ENCODE assay signal across 11 mouse cellular contexts in genomic region chr12:108371429-108371765, GRCm38 (mm10). TPM values are rescaled to one million over a fixed set of nuclear protein-coding genes. Genes with fewer than 3 reads are reported as not detected.
A peak's percentile ranks its signal among the peaks of the same experiment; 100 is the strongest.
DNase-seq lines count a peak whose midpoint lies in the region; ATAC-seq and TF ChIP-seq lines count a peak whose summit lies in the region.
"Had no signal": no experiment of that assay in that cellular context is flagged by ENCODE, and none has a peak within 500 bp of the region (broad histone marks: within the 10 kb centered on the region; RNA-seq: fewer than 3 reads in every experiment).

No protein-coding gene starts in this region.

- no peaks in the 10 kb centered on the region for H3K36me3 ChIP-seq in hindbrain, postnatal 0 days (ENCODE audit: insufficient read depth, low read length)
- H3K36me3 ChIP-seq in hindbrain, embryonic 14.5 days (replicated peaks; ENCODE audit: control insufficient read depth, insufficient read depth) = no peaks in the 10 kb centered on the region
- H3K36me3 ChIP-seq in embryonic facial prominence, embryonic 14.5 days (ENCODE audit: control insufficient read depth, insufficient read depth, low read length) = no peaks in the 10 kb centered on the region
- no peaks in the 10 kb centered on the region for H3K36me3 ChIP-seq in kidney, embryonic 16.5 days (ENCODE audit: insufficient read depth, low read length)
- H3K36me3 ChIP-seq: liver, embryonic 12.5 days had no signal

- TF ChIP-seq CTCF in hindbrain, postnatal 0 days (IDR thresholded peaks at IDR 0.05; ENCODE audit: low read depth) = no peak

- no peak overlapping the region for H3K9ac ChIP-seq in hindbrain, postnatal 0 days (replicated peaks; ENCODE audit: low read length)
- no peak overlapping the region for H3K9ac ChIP-seq in hindbrain, embryonic 14.5 days
- no peak overlapping the region for H3K9ac ChIP-seq in embryonic facial prominence, embryonic 14.5 days (ENCODE audit: low read depth, low read length)
- peak overlapping the region; percentile 53 for H3K9ac ChIP-seq in kidney, embryonic 16.5 days (replicated peaks; ENCODE audit: low read length)
- H3K9ac ChIP-seq: liver, embryonic 12.5 days had no signal

- no peaks in the 10 kb centered on the region for H3K27me3 ChIP-seq in hindbrain, postnatal 0 days (ENCODE audit: insufficient read depth, low read length)
- no peaks in the 10 kb centered on the region for H3K27me3 ChIP-seq in hindbrain, embryonic 14.5 days (ENCODE audit: control insufficient read depth, insufficient read depth, low read length)
- no peaks in the 10 kb centered on the region for H3K27me3 ChIP-seq in embryonic facial prominence, embryonic 14.5 days (replicated peaks; ENCODE audit: control insufficient read depth, insufficient read depth, low read length)
- no peaks in the 10 kb centered on the region for H3K27me3 ChIP-seq in kidney, embryonic 16.5 days (ENCODE audit: insufficient read depth, low read length)
- H3K27me3 ChIP-seq: liver, embryonic 12.5 days had no signal

- H3K9me3 ChIP-seq in hindbrain, postnatal 0 days (ENCODE audit: low read length) = no peaks in the 10 kb centered on the region
- H3K9me3 ChIP-seq in hindbrain, embryonic 14.5 days (ENCODE audit: control insufficient read depth, low read length) = no peaks in the 10 kb centered on the region
- no peaks in the 10 kb centered on the region for H3K9me3 ChIP-seq in embryonic facial prominence, embryonic 14.5 days (ENCODE audit: control insufficient read depth, low read length)
- no peaks in the 10 kb centered on the region for H3K9me3 ChIP-seq in kidney, embryonic 16.5 days (ENCODE audit: low read length)
- H3K9me3 ChIP-seq: liver, embryonic 12.5 days had no signal

- DNase-seq in hindbrain, postnatal 0 days (ENCODE audit: low spot score) = no peak
- DNase-seq in hindbrain, embryonic 14.5 days (ENCODE audit: low spot score) = no peak
- DNase-seq in embryonic facial prominence, embryonic 14.5 days (ENCODE audit: low spot score) = no peak
- DNase-seq in lung, postnatal 25 days (ENCODE audit: low spot score) = peak; percentile 48
- no peak for DNase-seq in right cerebral cortex, postnatal 25 days
- DNase-seq in urinary bladder, postnatal 25 days (ENCODE audit: low spot score) = no peak
- no peak for DNase-seq in urinary bladder, postnatal 10 days (ENCODE audit: low spot score)
- DNase-seq: cerebellum, adult 11 months; thymus, postnatal 14 days had no signal

- H3K4me1 ChIP-seq in hindbrain, postnatal 0 days (ENCODE audit: insufficient read depth, low read length) = no peaks in the 10 kb centered on the region; the same call in 1 of the 2 replicates
- no peaks in the 10 kb centered on the region for H3K4me1 ChIP-seq in hindbrain, embryonic 14.5 days (replicated peaks; ENCODE audit: control insufficient read depth, insufficient read depth, low read length)
- H3K4me1 ChIP-seq in embryonic facial prominence, embryonic 14.5 days (ENCODE audit: control insufficient read depth, insufficient read depth, low read length) = no peaks in the 10 kb centered on the region; the same call in 1 of the 2 replicates
- peaks cover 50% of the 10 kb centered on the region for H3K4me1 ChIP-seq in kidney, embryonic 16.5 days (ENCODE audit: insufficient read depth, low read length)

- no peak overlapping the region for H3K4me3 ChIP-seq in hindbrain, postnatal 0 days (ENCODE audit: low read length)
- no peak overlapping the region for H3K4me3 ChIP-seq in hindbrain, embryonic 14.5 days (replicated peaks; ENCODE audit: low read length)
- H3K4me3 ChIP-seq in embryonic facial prominence, embryonic 14.5 days (ENCODE audit: low read depth, low read length) = no peak overlapping the region
- 0 out of 2 replicates have a peak overlapping the region, but pooled peaks have one; percentile 9 for H3K4me3 ChIP-seq in kidney, embryonic 16.5 days (ENCODE audit: low read length)
- H3K4me3 ChIP-seq: liver, embryonic 12.5 days had no signal

- 76% methylated on average over 6 of the region's 6 CpGs for WGBS in hindbrain, postnatal 0 days
- 78% methylated on average over 6 of the region's 6 CpGs for WGBS in hindbrain, embryonic 14.5 days
- 71% methylated on average over 6 of the region's 6 CpGs for WGBS in embryonic facial prominence, embryonic 14.5 days
- 48% methylated on average over 6 of the region's 6 CpGs for WGBS in kidney, embryonic 16.5 days

- ATAC-seq in hindbrain, postnatal 0 days = no peak
- no peak for ATAC-seq in hindbrain, embryonic 14.5 days (ENCODE audit: low FRiP score)
- peak; percentile 5; the same call in 1 of the 2 replicates for ATAC-seq in embryonic facial prominence, embryonic 14.5 days (ENCODE audit: low read depth)
- peak; percentile 6; the same call in 1 of the 2 replicates for ATAC-seq in kidney, embryonic 16.5 days (ENCODE audit: low FRiP score, low TSS enrichment)

- H3K27ac ChIP-seq in hindbrain, postnatal 0 days = peak overlapping the region; percentile 41; the same call in 1 of the 2 replicates
- no peak overlapping the region for H3K27ac ChIP-seq in hindbrain, embryonic 14.5 days
- no peak overlapping the region for H3K27ac ChIP-seq in embryonic facial prominence, embryonic 14.5 days (replicated peaks; ENCODE audit: low read depth, low read length)
- peak overlapping the region; percentile 76 for H3K27ac ChIP-seq in kidney, embryonic 16.5 days (ENCODE audit: low read length)
- H3K27ac ChIP-seq: liver, embryonic 12.5 days had no signal

- no peak overlapping the region for H3K4me2 ChIP-seq in hindbrain, postnatal 0 days (ENCODE audit: low read depth, low read length)
- no peak overlapping the region for H3K4me2 ChIP-seq in hindbrain, embryonic 14.5 days (replicated peaks)
- H3K4me2 ChIP-seq in embryonic facial prominence, embryonic 14.5 days (ENCODE audit: low read depth, low read length) = no peak overlapping the region
- peak overlapping the region; percentile 32; the same call in 1 of the 2 replicates for H3K4me2 ChIP-seq in kidney, embryonic 16.5 days (replicated peaks; ENCODE audit: low read depth, low read length)
- H3K4me2 ChIP-seq: liver, embryonic 12.5 days had no signal

RNA-seq across cellular contexts. Expression of gene Eml1, which starts 0.6 kb away (rescaled TPM):
- total RNA-seq in hindbrain, postnatal 0 days (2014; rRNA removed) = 45.8 and 55.2 TPM in 2 replicates
- polyA plus RNA-seq in hindbrain, postnatal 0 days (2015; fragmentation: Nextera tagmentation; extraction: Ambion mirVana) = 41.2 and 42.1 TPM in 2 replicates
- polyA plus RNA-seq in hindbrain, embryonic 14.5 days (2014; fragmentation: Nextera tagmentation; extraction: Ambion mirVana) = 55.1 and 61.8 TPM in 2 replicates
- polyA plus RNA-seq in embryonic facial prominence, embryonic 14.5 days (2014; fragmentation: Nextera tagmentation; extraction: Ambion mirVana) = 62.3 and 62.8 TPM in 2 replicates
- polyA plus RNA-seq in kidney, embryonic 16.5 days (2015; fragmentation: Nextera tagmentation; extraction: Ambion mirVana) = 82.7 and 92.4 TPM in 2 replicates

RNA-seq across cellular contexts. Expression of gene Cyp46a1, which starts 37.2 kb away (rescaled TPM):
- 36.3 and 39.8 TPM in 2 replicates for total RNA-seq in hindbrain, postnatal 0 days (2014; rRNA removed)
- polyA plus RNA-seq in hindbrain, postnatal 0 days (2015; fragmentation: Nextera tagmentation; extraction: Ambion mirVana) = 46.2 and 49.7 TPM in 2 replicates
- 22.7 and 23.5 TPM in 2 replicates for polyA plus RNA-seq in hindbrain, embryonic 14.5 days (2014; fragmentation: Nextera tagmentation; extraction: Ambion mirVana)
- 5.8 and 8.5 TPM in 2 replicates for polyA plus RNA-seq in embryonic facial prominence, embryonic 14.5 days (2014; fragmentation: Nextera tagmentation; extraction: Ambion mirVana)
- polyA plus RNA-seq in kidney, embryonic 16.5 days (2015; fragmentation: Nextera tagmentation; extraction: Ambion mirVana) = 11.8 and 12.2 TPM in 2 replicates

Comparison
In these comparisons a context has a peak if more than half of its experiments do, and no peak if none do; other contexts are left out.
1. H3K27ac ChIP-seq: peak in hindbrain, postnatal 0 days (single experiment) and kidney, embryonic 16.5 days (single experiment); none in hindbrain, embryonic 14.5 days (single experiment) and embryonic facial prominence, embryonic 14.5 days (single experiment).
2. ATAC-seq: peak in embryonic facial prominence, embryonic 14.5 days (single experiment) and kidney, embryonic 16.5 days (single experiment); none in hindbrain, postnatal 0 days (single experiment) and hindbrain, embryonic 14.5 days (single experiment).